20 mouse cellular contexts compared by ENCODE assay signal in genomic region chr5:34590059-34590458, GRCm38 (mm10). TPM values are rescaled to one million over a fixed set of nuclear protein-coding genes. Genes with fewer than 3 reads are reported as not detected.
DNase-seq lines count a peak whose midpoint lies in the region; ATAC-seq lines count a peak whose summit lies in the region.
"Had no signal": no experiment of that assay in that cellular context is flagged by ENCODE, and none has a peak within 500 bp of the region (broad histone marks: within the 10 kb centered on the region; RNA-seq: fewer than 3 reads in every experiment).

No protein-coding gene starts in this region.

- WGBS in forebrain, embryonic 13.5 days = 6% methylated on average over 5 of the region's 5 CpGs
- 3% methylated on average over 5 of the region's 5 CpGs for whole genome bisulfite sequencing in forebrain, embryonic 11.5 days
- WGBS in midbrain, embryonic 13.5 days = 8% methylated on average over 5 of the region's 5 CpGs
- WGBS in midbrain, embryonic 14.5 days = 7% methylated on average over 5 of the region's 5 CpGs

- peaks cover 40% of the 10 kb centered on the region for H3K4me1 ChIP-seq in forebrain, embryonic 13.5 days
- H3K4me1 ChIP-seq in forebrain, embryonic 11.5 days (replicated peaks; ENCODE audit: control insufficient read depth, insufficient read depth, low read length) = peaks cover 8% of the 10 kb centered on the region
- H3K4me1 ChIP-seq in midbrain, embryonic 13.5 days (replicated peaks) = peaks cover 32% of the 10 kb centered on the region
- H3K4me1 ChIP-seq in midbrain, embryonic 14.5 days (ENCODE audit: control insufficient read depth, insufficient read depth, low read length) = peaks cover 14% of the 10 kb centered on the region; the same call in 1 of the 2 replicates

- peak overlapping the region; percentile 69; the same call in 1 of the 2 replicates for H3K27ac ChIP-seq in forebrain, embryonic 13.5 days
- H3K27ac ChIP-seq in forebrain, embryonic 11.5 days (ENCODE audit: low read depth, low read length) = no peak overlapping the region; the same call in 1 of the 2 replicates
- no peak overlapping the region for H3K27ac ChIP-seq in midbrain, embryonic 13.5 days
- no peak overlapping the region for H3K27ac ChIP-seq in midbrain, embryonic 14.5 days (replicated peaks; ENCODE audit: low read depth, low read length)
- H3K27ac ChIP-seq: embryonic facial prominence, embryonic 13.5 days; heart, adult 2 months; limb, embryonic 12.5 days had no signal

- H3K36me3 ChIP-seq in forebrain, embryonic 13.5 days (ENCODE audit: poor library complexity, severe bottlenecking) = no peaks in the 10 kb centered on the region
- H3K36me3 ChIP-seq in forebrain, embryonic 11.5 days (ENCODE audit: control insufficient read depth, insufficient read depth, low read length) = no peaks in the 10 kb centered on the region
- H3K36me3 ChIP-seq in midbrain, embryonic 13.5 days = peaks cover 5% of the 10 kb centered on the region; the same call in 1 of the 2 replicates
- H3K36me3 ChIP-seq in midbrain, embryonic 14.5 days (ENCODE audit: control insufficient read depth, insufficient read depth, low read length) = no peaks in the 10 kb centered on the region

- no peak overlapping the region; the same call in 1 of the 2 replicates for H3K4me2 ChIP-seq in forebrain, embryonic 13.5 days
- H3K4me2 ChIP-seq in forebrain, embryonic 11.5 days (ENCODE audit: low read depth, low read length, severe bottlenecking) = no peak overlapping the region
- no peak overlapping the region for H3K4me2 ChIP-seq in midbrain, embryonic 13.5 days (replicated peaks)
- H3K4me2 ChIP-seq in midbrain, embryonic 14.5 days (ENCODE audit: low read length) = no peak overlapping the region
- H3K4me2 ChIP-seq: embryonic facial prominence, embryonic 13.5 days; forebrain, embryonic 15.5 days; limb, embryonic 12.5 days had no signal

- no peak for DNase-seq in forebrain, embryonic 11.5 days (ENCODE audit: low spot score)
- DNase-seq in kidney, adult 9 months = peak; percentile 69
- no peak for DNase-seq in kidney, adult 18-20 months
- no peak for DNase-seq in midbrain, embryonic 14.5 days
- DNase-seq in thymus, postnatal 10 days (ENCODE audit: low spot score in 2 of 2) = no peak
- no peak for DNase-seq in left cerebral cortex, postnatal 4 days
- DNase-seq: adrenal gland, postnatal 25 days; B cell, adult 2 months; cerebellum, postnatal 10 days; heart, adult 2 months; heart, postnatal 36 days; lung, adult 18-20 months; lung, postnatal 36 days; thymus, adult 18-20 months had no signal

- H3K4me3 ChIP-seq in forebrain, embryonic 13.5 days = no peak overlapping the region
- no peak overlapping the region for H3K4me3 ChIP-seq in forebrain, embryonic 11.5 days (ENCODE audit: low read depth, low read length)
- no peak overlapping the region for H3K4me3 ChIP-seq in midbrain, embryonic 13.5 days (replicated peaks)
- H3K4me3 ChIP-seq in midbrain, embryonic 14.5 days (replicated peaks; ENCODE audit: low read depth, low read length) = no peak overlapping the region
- H3K4me3 ChIP-seq: embryonic facial prominence, embryonic 13.5 days; forebrain, embryonic 15.5 days; heart, adult 2 months; limb, embryonic 12.5 days had no signal

- peak overlapping the region; percentile 45 for H3K9ac ChIP-seq in forebrain, embryonic 13.5 days
- no peak overlapping the region for H3K9ac ChIP-seq in forebrain, embryonic 11.5 days (ENCODE audit: low read length)
- 0 out of 2 replicates have a peak overlapping the region, but pooled peaks have one; percentile 28 for H3K9ac ChIP-seq in midbrain, embryonic 13.5 days (replicated peaks)
- H3K9ac ChIP-seq in midbrain, embryonic 14.5 days (replicated peaks; ENCODE audit: low read length) = no peak overlapping the region
- H3K9ac ChIP-seq: embryonic facial prominence, embryonic 13.5 days; forebrain, embryonic 15.5 days; limb, embryonic 12.5 days had no signal

- H3K27me3 ChIP-seq in forebrain, embryonic 13.5 days = no peaks in the 10 kb centered on the region
- H3K27me3 ChIP-seq in forebrain, embryonic 11.5 days (ENCODE audit: control insufficient read depth, insufficient read depth, low read length) = no peaks in the 10 kb centered on the region
- no peaks in the 10 kb centered on the region for H3K27me3 ChIP-seq in midbrain, embryonic 13.5 days
- no peaks in the 10 kb centered on the region for H3K27me3 ChIP-seq in midbrain, embryonic 14.5 days (ENCODE audit: control insufficient read depth, insufficient read depth, low read length)
- H3K27me3 ChIP-seq: embryonic facial prominence, embryonic 13.5 days; forebrain, embryonic 15.5 days; limb, embryonic 12.5 days had no signal

- intact Hi-C loops in left cerebral cortex, postnatal 4 days (cut with DNase I) = no loop called here

- no peaks in the 10 kb centered on the region for H3K9me3 ChIP-seq in forebrain, embryonic 13.5 days (replicated peaks)
- no peaks in the 10 kb centered on the region for H3K9me3 ChIP-seq in forebrain, embryonic 11.5 days (ENCODE audit: control insufficient read depth, low read length)
- H3K9me3 ChIP-seq in midbrain, embryonic 13.5 days = no peaks in the 10 kb centered on the region
- no peaks in the 10 kb centered on the region for H3K9me3 ChIP-seq in midbrain, embryonic 14.5 days (ENCODE audit: control insufficient read depth, low read length)
- H3K9me3 ChIP-seq: embryonic facial prominence, embryonic 13.5 days; forebrain, embryonic 15.5 days; limb, embryonic 12.5 days had no signal

- no peak for ATAC-seq in forebrain, embryonic 13.5 days
- ATAC-seq in forebrain, embryonic 11.5 days (replicated peaks; ENCODE audit: low FRiP score) = no peak
- ATAC-seq in midbrain, embryonic 13.5 days = no peak
- no peak for ATAC-seq in midbrain, embryonic 14.5 days (ENCODE audit: low FRiP score, low TSS enrichment)
- ATAC-seq: activated CD4-positive, CD25-positive, alpha-beta regulatory T cell, adult 4 months; forebrain, embryonic 15.5 days had no signal

RNA-seq across cellular contexts. Expression of gene Add1, which starts 16.6 kb away (rescaled TPM):
- polyA plus RNA-seq in forebrain, embryonic 13.5 days (2015; fragmentation: Nextera tagmentation; extraction: Ambion mirVana) = 173 and 185 TPM in 2 replicates
- 202 and 238 TPM in 2 replicates for polyA plus RNA-seq in forebrain, embryonic 11.5 days (2014; fragmentation: Nextera tagmentation; extraction: Ambion mirVana)
- polyA plus RNA-seq in midbrain, embryonic 13.5 days (2015; fragmentation: Nextera tagmentation; extraction: Ambion mirVana) = 204 and 205 TPM in 2 replicates
- polyA plus RNA-seq in midbrain, embryonic 14.5 days (2014; fragmentation: Nextera tagmentation; extraction: Ambion mirVana) = 204 and 221 TPM in 2 replicates
- 100 to 1,000 TPM; 307 to 320 TPM for total RNA-seq in left cerebral cortex, postnatal 4 days (2021)

RNA-seq across cellular contexts. Expression of gene Mfsd10, which starts 47.0 kb away (rescaled TPM):
- 86.9 and 99.0 TPM in 2 replicates for polyA plus RNA-seq in forebrain, embryonic 13.5 days (2015; fragmentation: Nextera tagmentation; extraction: Ambion mirVana)
- 87.7 and 96.0 TPM in 2 replicates for polyA plus RNA-seq in forebrain, embryonic 11.5 days (2014; fragmentation: Nextera tagmentation; extraction: Ambion mirVana)
- polyA plus RNA-seq in midbrain, embryonic 13.5 days (2015; fragmentation: Nextera tagmentation; extraction: Ambion mirVana) = 78.6 and 84.6 TPM in 2 replicates
- polyA plus RNA-seq in midbrain, embryonic 14.5 days (2014; fragmentation: Nextera tagmentation; extraction: Ambion mirVana) = 93.6 and 96.4 TPM in 2 replicates
- 10 to 100 TPM; 68.9 to 81.6 TPM for total RNA-seq in left cerebral cortex, postnatal 4 days (2021)

Comparison
In these comparisons a context has a peak if more than half of its experiments do, and no peak if none do; other contexts are left out.
1. H3K9ac ChIP-seq: peak in forebrain, embryonic 13.5 days (single experiment) and midbrain, embryonic 13.5 days (single experiment); none in forebrain, embryonic 11.5 days (single experiment) and midbrain, embryonic 14.5 days (single experiment).